Mouse (Mus musculus) CD4-positive, CD25-positive, alpha-beta regulatory T cell, adult 4 months (primary cell): ENCODE measurements around the gene Ech1. TPM values are rescaled to one million over a fixed set of nuclear protein-coding genes. Genes with fewer than 3 reads are reported as not detected.

Experiments used
- ATAC-seq: one replicate; pipeline ENCODE4 v1.8.0; 2017
- polyA plus RNA-seq, 2 experiments: library from polyadenylated mRNA; unstranded; fragments of 100-300 nt; shearing (Covaris generic); gene quantifications; one replicate each; pipeline ENCODE4 v1.2.1; 2017

Ech1 gene
- polyA plus RNA-seq, 2 experiments from 2014 or later, result 198 to 237 TPM

GRCm38 (mm10) chr7:28820358-28821260 is 4.4 kb upstream of the Ech1 start:
- no peak for ATAC-seq

DNA sequence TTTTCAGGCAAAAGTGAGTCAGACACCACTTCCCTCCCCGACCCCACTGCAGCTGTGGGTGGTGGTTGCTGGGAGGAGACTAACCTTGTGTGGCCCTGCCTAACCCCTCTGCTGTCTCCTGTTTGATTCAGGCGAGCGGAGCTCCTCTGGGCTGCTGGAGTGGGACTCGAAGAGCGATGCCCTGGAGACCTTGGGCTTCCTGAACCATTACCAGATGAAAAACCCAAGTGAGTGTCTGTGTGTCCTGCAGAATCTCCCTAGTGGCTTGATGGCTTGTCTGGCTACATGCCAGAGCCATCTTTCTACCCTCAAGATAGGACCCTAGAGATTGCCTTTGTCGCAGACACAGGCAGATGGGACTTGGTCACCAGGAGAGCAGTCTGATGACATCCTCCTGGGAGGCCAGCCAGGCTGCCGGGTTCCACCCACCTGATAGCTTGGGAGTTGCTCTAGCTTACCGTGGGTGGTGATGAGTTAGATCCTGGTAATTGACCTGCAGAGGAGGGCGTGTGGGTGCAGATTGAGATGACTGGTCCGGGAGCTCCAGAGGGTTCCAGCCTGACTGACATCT is 3.7 kb upstream of the Ech1 start:
- peak; percentile 39 for ATAC-seq

DNA sequence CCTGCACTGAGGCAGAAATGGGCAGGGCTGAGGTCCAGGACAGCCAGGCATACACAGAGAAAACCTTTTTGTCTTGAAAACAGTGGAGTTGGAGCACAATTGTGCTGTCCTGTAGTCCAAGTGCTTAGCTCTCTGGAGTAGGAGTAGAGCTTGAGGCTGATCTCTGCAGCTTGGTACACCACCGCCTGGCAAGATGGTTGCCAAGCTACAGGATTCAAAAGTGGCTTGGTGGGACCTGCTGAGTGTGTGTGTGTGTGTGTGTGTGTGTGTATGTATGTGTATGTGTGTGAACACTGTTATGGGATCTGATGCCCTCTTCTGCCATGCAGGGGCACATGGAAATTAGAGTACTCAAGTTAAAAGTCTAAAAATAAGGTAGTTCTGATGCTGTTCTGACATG is 2.5 kb upstream of the Ech1 start:
- no peak for ATAC-seq

DNA sequence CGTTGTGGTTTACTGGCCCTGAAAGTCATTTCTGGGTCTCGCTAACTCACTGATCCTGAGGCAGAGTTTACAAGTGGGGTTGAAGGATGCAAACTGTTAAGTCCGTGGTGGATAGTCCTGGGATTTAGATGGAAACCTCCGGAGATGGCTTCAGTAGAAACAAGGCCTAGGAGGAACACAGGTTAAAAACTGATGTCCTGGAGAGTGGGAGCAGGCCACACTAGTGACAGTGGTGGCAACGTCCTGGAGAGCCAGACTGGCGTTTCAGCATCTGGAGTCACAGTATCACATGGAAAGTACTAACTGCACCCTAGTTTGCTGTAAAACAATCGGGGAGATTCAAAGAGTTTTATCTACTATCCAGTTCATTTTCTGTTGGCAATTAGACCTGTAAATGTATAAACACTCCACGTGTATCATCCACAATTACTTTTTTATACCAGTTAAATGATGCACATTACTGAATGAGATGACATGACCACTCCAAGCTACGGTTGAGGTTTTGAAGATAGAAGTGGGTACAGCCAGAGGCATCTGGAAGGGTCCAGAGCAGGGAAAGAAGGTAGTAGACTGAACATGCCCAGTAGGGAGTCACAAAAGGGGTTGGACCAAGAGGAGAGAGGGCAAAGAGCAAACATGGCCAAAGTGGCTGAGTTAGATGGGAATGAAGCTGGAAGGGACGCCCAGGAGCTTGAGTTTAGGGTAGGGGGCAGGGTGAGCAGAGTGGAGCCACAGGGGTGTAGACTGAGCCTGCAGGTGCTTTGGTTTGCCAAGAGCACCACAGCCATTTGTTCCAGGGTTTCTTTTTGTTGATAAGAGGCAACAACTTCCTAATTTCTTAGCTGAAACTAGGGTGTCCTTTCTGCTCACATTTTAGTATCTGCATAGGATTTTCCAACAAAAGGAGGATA is 1.8 kb upstream of the Ech1 start:
- no peak for ATAC-seq

GRCm38 (mm10) chr7:28823932-28824331 is 1.1 kb upstream of the Ech1 start:
- no peak for ATAC-seq

GRCm38 (mm10) chr7:28825686-28826401 is 827 bp downstream of the Ech1 start:
- no peak for ATAC-seq

DNA sequence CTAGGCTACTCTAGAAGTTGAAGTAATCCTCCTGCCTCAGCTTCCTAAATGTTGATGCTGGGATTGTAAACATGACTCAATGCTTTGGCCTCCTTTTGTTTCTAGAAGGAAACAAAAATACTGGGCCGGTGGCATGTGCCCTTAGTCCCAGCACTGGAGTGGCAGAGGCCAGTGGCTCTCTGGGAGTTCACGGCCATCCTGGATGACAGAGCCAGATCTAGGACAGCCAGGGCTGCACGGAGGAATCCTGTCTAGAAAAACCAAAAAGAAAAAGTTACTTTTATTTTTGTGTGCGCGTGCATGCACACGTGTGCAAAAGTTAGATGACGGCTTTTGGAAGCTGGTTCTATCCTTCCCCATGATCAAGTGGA is 1.4 kb downstream of the Ech1 start:
- ATAC-seq, result no peak

DNA sequence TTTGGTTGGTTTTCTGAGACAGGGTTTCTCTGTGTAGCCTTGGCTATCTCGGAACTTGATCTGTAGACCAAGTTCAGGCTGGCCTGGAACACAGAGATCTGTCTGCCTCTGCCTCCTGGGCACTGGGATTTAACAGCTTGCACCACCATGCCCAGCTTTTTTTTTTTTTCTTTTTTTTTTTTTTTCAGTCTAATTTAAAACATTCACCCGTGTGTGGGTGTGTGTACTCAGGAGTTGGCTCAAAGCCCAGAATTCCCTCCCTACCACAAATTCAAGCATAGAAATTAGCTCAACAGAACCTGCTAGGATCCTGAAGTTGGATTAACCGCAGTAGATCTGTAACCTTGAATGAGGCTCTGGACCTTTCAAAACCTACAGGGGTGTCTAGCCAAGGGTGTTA is 2.3 kb downstream of the Ech1 start:
- no peak for ATAC-seq

- ATAC-seq, result no peak
These were observed 4.8 kb downstream of the Ech1 start for GRCm38 (mm10) chr7:28829821-28830220.

DNA sequence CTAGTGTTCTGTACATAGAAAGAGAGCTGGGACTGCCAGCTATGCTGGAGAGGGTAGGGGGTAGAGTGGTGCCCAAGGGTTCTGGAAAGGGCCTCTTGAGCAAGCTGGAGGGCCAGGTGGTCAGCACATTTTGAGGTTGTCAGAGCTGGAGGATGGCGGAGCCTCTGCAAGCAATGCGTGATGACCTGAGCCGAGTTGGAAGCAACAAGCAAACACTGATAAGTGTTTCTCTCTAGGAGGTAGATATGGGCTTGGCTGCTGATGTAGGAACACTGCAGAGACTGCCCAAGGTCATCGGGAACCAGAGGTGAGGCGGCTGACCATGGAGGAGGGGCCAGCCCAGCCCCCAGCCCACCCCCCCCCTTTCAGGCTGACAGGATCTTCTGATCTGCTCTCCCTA is 6.0 kb downstream of the Ech1 start:
- no peak for ATAC-seq

DNA sequence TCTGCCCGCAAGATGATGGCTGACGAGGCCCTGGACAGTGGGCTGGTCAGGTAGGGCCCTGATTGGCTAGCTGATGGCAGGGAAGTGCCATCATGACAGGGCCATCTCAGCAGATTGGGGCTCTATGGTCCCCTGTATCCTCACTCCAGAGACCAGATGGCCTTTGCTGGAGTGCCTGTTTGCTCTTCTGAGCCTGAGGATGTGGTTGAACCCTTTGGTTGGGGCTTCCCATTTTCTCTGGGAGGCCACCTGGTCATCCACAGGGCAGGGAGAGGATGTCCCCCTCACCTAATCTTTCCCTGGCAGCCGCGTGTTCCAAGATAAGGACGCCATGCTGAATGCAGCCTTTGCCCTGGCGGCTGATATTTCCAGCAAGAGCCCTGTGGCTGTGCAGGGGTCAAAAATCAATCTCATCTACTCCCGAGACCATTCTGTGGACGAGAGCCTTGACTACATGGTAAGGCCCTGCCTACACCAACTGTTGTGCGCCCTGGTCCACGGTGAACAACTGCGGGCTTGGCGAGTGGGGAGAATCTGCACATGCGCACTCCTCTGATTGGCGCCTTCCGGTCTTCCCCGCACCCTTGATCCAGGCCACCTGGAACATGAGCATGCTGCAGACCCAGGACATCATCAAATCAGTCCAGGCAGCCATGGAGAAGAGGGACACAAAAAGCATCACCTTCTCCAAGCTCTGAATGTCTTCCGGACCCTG is 6.6 kb downstream of the Ech1 start:
- no peak for ATAC-seq

DNA sequence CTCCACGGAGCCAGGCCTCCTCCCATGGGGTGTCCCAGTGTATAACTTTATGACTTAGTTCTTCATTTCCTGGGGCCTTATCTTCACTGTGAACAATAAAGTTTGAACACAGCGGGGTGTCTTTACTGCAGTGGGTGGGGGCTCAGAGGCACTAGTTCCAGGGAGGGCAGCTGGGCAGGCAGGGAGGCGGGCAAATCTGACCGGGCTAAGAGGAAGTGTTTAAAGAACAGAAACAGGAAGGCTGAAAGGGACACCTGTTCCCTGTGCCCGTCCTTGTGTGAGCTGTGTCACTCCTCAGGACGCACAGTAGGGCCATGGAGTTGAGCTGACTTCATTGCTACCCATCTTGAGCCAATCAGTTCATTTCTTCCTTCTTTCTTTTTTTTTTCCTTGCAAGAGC is 7.1 kb downstream of the Ech1 start:
- no peak for ATAC-seq

DNA sequence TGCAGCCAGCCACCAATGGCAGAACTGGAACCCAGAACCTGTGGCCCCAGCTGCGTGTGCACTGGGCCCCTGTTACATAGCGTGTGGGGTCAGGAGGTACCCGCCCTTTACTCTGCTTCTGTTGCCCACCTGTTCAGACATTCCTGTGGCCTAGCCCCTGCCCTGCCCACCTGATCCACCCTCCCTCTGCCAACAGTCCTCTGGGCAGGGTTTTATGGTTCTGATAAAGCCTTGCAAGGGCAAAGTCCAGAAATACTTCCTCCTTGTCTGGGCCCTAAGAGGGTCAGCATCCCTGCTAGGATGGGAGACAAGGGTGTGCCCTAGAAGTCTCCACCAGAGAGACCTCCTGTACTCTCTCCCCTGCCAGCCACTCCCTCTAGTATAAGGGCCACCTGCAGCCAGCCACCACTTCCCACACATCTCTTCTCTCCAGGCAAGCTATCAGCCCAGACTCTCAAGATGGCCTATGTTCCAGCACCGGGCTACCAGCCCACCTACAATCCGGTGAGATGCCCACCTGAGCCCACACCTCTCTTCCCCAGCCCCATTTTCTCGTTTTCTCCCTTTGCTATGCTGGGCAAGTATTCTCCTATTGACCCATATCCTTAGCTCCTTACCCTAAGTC is 8.8 kb downstream of the Ech1 start, which contains the start of gene Lgals4:
Gene Lgals4, plus strand, starts transcription at position 132 of the 625 bp plus-strand sequence.
- ATAC-seq, result no peak

GRCm38 (mm10) chr7:28836936-28837335 is 11.9 kb downstream of the Ech1 start:
- ATAC-seq, result no peak

- no peak for ATAC-seq
These were observed 13.3 kb downstream of the Ech1 start for GRCm38 (mm10) chr7:28838331-28838730.

DNA sequence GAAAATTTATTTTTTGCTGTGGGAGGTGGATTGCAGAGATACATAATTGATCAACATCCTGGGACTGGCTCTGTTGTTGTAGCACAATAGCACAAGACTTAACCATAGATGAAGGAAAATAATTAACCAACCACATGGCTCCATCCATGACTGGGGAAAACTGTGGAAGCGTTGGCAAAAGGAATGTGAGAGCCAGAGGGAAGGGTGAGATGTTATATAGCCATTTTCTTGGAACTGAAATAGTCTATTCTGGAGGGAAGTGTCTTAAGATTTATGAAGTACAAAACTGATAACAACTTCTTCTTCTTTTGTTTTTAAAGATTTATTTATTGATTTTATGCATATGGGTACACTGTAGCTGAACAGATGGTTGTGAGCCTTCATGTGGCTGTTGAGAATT is 22.3 kb downstream of the Ech1 start:
- ATAC-seq, result no peak

DNA sequence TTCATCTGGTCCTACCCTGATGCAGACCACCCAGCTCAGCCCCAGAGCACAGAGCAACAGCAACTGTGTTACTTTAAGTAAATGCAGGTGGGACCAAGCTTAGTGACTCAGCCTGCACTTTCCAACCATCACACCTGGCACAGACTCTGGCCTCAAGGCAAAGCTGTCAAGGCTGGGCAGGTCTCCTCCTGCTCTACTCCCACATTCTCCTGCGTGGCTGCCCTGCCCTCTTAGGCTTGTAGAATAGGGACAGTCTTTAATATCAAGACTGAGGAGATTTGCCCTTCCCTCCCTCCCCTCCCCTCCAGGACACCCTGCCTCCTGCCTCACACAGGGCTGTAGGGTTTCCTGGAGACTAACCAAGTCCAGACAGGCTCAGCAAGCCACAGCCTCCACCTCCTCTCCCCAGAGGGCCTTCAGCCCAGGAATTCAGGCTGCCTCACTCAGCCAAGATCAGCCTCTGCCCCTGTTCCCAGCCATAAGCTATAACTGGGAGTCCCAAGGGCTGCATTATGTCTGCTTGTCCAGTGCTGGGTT is 24.8 kb downstream of the Ech1 start:
- ATAC-seq, result no peak

GRCm38 (mm10) chr7:28850642-28851041 is 25.6 kb downstream of the Ech1 start:
- no peak for ATAC-seq

- no peak for ATAC-seq
These were observed 34.9 kb downstream of the Ech1 start for GRCm38 (mm10) chr7:28859953-28860352.

DNA sequence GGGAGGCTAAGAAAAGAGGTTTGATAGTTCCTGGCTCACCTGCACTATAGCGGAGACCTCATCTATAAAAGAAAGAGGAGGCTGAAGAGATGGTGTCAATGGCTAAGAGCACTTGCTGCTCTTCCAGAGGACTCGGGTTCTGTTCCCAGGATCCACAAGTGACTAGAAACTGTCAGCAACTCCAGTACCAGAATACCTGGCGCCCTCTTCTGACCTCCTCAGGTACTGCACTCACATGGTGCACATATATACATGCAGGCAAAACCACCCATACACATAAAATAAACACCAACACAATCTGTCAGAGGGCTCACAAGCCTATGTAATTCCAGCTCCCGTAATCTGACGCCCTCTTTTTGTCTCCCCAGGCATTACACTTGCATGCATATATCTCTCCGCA is 35.9 kb downstream of the Ech1 start:
- ATAC-seq, result no peak
